Mouse (Mus musculus): ENCODE measurements at regions not wholly inside any gene's neighbourhood (a gene's known extent, or its start where the extent isn't known, plus 50 kb on each side); places are given as distances from the start of the nearest gene placed in this dataset.

GRCm38 (mm10) chr14:58174512-58174911 is 104.2 kb downstream of the Fgf9 start:
- WGBS, result 82% methylated on average over 6 of the region's 6 CpGs
- H3K4me3 ChIP-seq, result no peak overlapping the region
- no peak overlapping the region for H3K27ac ChIP-seq
- H3K9me3 ChIP-seq, result 0 out of 2 replicates have a peak, but pooled peaks cover 2% of the 10 kb centered on the region
- H3K4me1 ChIP-seq, result no peaks in the 10 kb centered on the region
- H3K4me2 ChIP-seq (replicated peaks), result no peak overlapping the region
- no peaks in the 10 kb centered on the region for H3K36me3 ChIP-seq
- H3K9ac ChIP-seq, result no peak overlapping the region
- ATAC-seq (ENCODE audit: low FRiP score, low read depth), result no peak
- H3K27me3 ChIP-seq (replicated peaks), result no peaks in the 10 kb centered on the region

GRCm38 (mm10) chr14:58168920-58169319 is 98.6 kb downstream of the Fgf9 start:
- H3K27me3 ChIP-seq (replicated peaks), result no peaks in the 10 kb centered on the region
- no peak overlapping the region for H3K4me3 ChIP-seq
- H3K27ac ChIP-seq, result no peak overlapping the region
- WGBS, result 88% methylated on average over 5 of the region's 5 CpGs
- no peaks in the 10 kb centered on the region for H3K9me3 ChIP-seq
- H3K9ac ChIP-seq, result no peak overlapping the region
- no peaks in the 10 kb centered on the region for H3K36me3 ChIP-seq
- no peak overlapping the region for H3K4me2 ChIP-seq (replicated peaks)
- H3K4me1 ChIP-seq, result no peaks in the 10 kb centered on the region
- ATAC-seq (ENCODE audit: low FRiP score, low read depth), result no peak
